Mouse (Mus musculus): ENCODE data around the gene Zmiz1. TPM values are rescaled to one million over a fixed set of nuclear protein-coding genes. Genes with fewer than 3 reads are reported as not detected.
A peak's percentile ranks its signal among the peaks of the same experiment; 100 is the strongest.

Zmiz1 gene
- polyA plus RNA-seq, 1 experiment from 2014 or later: 26.3 TPM

DNA sequence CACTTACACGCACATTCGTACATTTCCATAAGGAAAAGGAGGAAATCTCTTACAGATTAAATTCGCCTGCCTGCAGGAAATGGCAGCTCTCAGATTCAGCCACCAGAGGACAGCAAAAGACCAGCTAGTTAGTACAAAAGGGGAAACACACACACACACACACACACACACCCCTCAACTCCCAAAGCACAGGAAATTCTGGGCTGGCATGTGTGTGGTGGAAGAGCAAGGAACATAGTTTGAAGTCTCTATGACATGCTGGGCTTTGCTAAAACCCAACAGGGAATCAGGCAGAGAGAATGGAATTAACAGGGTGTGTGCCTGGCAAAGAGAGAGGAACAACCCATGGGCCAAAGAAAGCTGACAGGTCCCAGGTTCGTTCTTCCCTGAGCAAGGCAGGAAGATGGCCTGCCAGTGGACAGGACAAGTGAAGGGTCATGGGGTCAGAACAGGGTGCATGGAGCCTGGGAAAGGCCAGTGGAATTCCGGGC lies 248.8 kb downstream of the Zmiz1 start:
- WGBS: 57% methylated on average over 5 of the region's 5 CpGs
- no peak overlapping the region for H3K4me3 ChIP-seq (replicated peaks)
- H3K9ac ChIP-seq: no peak overlapping the region
- peaks cover 34% of the 10 kb centered on the region for H3K4me1 ChIP-seq (replicated peaks)
- ATAC-seq: no peak
- no peaks in the 10 kb centered on the region for H3K27me3 ChIP-seq (replicated peaks)
- H3K9me3 ChIP-seq: no peaks in the 10 kb centered on the region
- peak overlapping the region; percentile 8; the same call in 1 of the 2 replicates for H3K27ac ChIP-seq
- no peaks in the 10 kb centered on the region for H3K36me3 ChIP-seq
- no peak overlapping the region for H3K4me2 ChIP-seq (replicated peaks)

DNA sequence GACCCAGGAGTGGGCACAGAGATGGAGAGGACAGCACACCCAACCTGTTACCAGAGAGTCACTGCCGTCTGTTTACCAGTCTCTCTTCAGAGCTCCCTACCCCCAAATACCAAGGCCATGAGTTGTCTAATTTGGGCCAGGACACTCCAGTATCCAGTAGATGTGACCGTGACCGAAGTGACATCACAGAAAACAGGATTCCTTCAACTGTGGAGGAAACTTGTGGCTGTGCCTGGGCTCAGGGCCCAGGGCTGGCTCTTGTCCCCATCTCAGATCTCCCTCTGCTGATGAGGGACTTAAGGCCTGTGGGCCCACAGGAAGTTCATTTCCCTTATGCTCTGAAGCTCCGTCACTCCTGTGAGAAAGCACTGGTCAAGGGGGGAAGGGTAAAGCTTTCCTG lies 249.5 kb downstream of the Zmiz1 start:
- no peak overlapping the region for H3K9ac ChIP-seq
- no peaks in the 10 kb centered on the region for H3K27me3 ChIP-seq (replicated peaks)

GRCm38 (mm10) chr14:25708917-25709316 lies 249.9 kb downstream of the Zmiz1 start:
- Histone ChIP-seq H3K4me3 (replicated peaks) (no peak overlapping the region), H3K27ac (peak overlapping the region; percentile 8), H3K4me2 (replicated peaks) (no peak overlapping the region), H3K36me3 (no peaks in the 10 kb centered on the region), H3K27me3 (replicated peaks) (no peaks in the 10 kb centered on the region), H3K9me3 (no peaks in the 10 kb centered on the region), H3K9ac (no peak overlapping the region), H3K4me1 (replicated peaks) (peaks cover 34% of the 10 kb centered on the region)
- 87% methylated on average over 2 of the region's 2 CpGs for WGBS
- 0 out of 2 replicates have a peak, but pooled peaks have one; percentile 9 for ATAC-seq

More for the DNA sequence above, 249.5 kb downstream of the Zmiz1 start:
- Histone ChIP-seq H3K36me3 (no peaks in the 10 kb centered on the region), H3K4me1 (replicated peaks) (peaks cover 34% of the 10 kb centered on the region), H3K9me3 (no peaks in the 10 kb centered on the region), H3K27ac (peak overlapping the region; percentile 8), H3K4me3 (replicated peaks) (no peak overlapping the region), H3K4me2 (replicated peaks) (no peak overlapping the region)
- ATAC-seq: no peak
- WGBS: 69% methylated on average over 4 of the region's 4 CpGs

- ATAC-seq: no peak; the same call in 1 of the 2 replicates
- whole genome bisulfite sequencing: 33% methylated on average over 4 of the region's 4 CpGs
- Histone ChIP-seq H3K4me2 (replicated peaks) (no peak overlapping the region), H3K4me3 (replicated peaks) (no peak overlapping the region), H3K36me3 (no peaks in the 10 kb centered on the region), H3K4me1 (replicated peaks) (peaks cover 34% of the 10 kb centered on the region), H3K9me3 (no peaks in the 10 kb centered on the region), H3K27me3 (replicated peaks) (no peaks in the 10 kb centered on the region), H3K27ac (peak overlapping the region; percentile 46), H3K9ac (no peak overlapping the region; the same call in 1 of the 2 replicates)
Observed at GRCm38 (mm10) chr14:25710073-25710472, 251.1 kb downstream of the Zmiz1 start.

- ATAC-seq: 0 out of 2 replicates have a peak, but pooled peaks have one; percentile 7
- Histone ChIP-seq H3K27me3 (replicated peaks) (no peaks in the 10 kb centered on the region), H3K27ac (peak overlapping the region; percentile 46), H3K4me2 (replicated peaks) (peak overlapping the region; percentile 33; the same call in 1 of the 2 replicates), H3K4me1 (replicated peaks) (peaks cover 34% of the 10 kb centered on the region), H3K36me3 (no peaks in the 10 kb centered on the region), H3K9me3 (no peaks in the 10 kb centered on the region), H3K4me3 (replicated peaks) (no peak overlapping the region), H3K9ac (no peak overlapping the region)
- WGBS: 67% methylated on average over 4 of the region's 4 CpGs
Observed at GRCm38 (mm10) chr14:25710681-25711080, 251.7 kb downstream of the Zmiz1 start.

DNA sequence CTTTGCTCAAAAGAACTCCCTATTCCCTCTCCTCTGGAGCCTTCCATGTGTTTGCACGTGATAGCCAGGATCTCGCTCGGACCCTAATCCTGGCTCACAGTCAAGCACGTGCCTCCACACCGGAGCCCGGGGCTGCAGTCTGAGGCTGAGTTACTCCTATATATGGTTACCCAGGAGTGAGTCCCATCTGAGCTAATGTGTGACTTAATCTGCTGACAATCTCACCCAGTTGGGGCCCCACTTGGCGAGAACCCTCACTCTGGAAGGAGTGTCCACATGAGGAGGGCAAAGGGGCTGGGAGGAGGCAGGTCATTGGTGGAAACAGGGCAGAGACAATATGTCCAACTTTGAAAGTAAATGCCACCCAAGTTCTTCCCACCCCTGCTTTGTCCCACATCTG lies 252.2 kb downstream of the Zmiz1 start:
- peak overlapping the region; percentile 46 for H3K27ac ChIP-seq
- H3K4me1 ChIP-seq (replicated peaks): peaks cover 34% of the 10 kb centered on the region
- 22% methylated on average over 7 of the region's 7 CpGs for WGBS
- peak overlapping the region; percentile 33 for H3K4me2 ChIP-seq (replicated peaks)
- peak; percentile 87 for ATAC-seq
- no peak overlapping the region for H3K4me3 ChIP-seq (replicated peaks)
- no peaks in the 10 kb centered on the region for H3K36me3 ChIP-seq
- no peaks in the 10 kb centered on the region for H3K27me3 ChIP-seq (replicated peaks)
- H3K9me3 ChIP-seq: no peaks in the 10 kb centered on the region
- no peak overlapping the region for H3K9ac ChIP-seq

- no peak overlapping the region for H3K9ac ChIP-seq
- H3K9me3 ChIP-seq: no peaks in the 10 kb centered on the region
- no peaks in the 10 kb centered on the region for H3K27me3 ChIP-seq (replicated peaks)
- peak overlapping the region; percentile 46 for H3K27ac ChIP-seq
- H3K4me1 ChIP-seq (replicated peaks): peaks cover 34% of the 10 kb centered on the region
- no peak overlapping the region for H3K4me3 ChIP-seq (replicated peaks)
- peak overlapping the region; percentile 33 for H3K4me2 ChIP-seq (replicated peaks)
- ATAC-seq: peak; percentile 44
- WGBS: 32% methylated on average over 8 of the region's 8 CpGs
- H3K36me3 ChIP-seq: no peaks in the 10 kb centered on the region; the same call in 1 of the 2 replicates
Observed at GRCm38 (mm10) chr14:25711602-25712001, 252.6 kb downstream of the Zmiz1 start.

- Histone ChIP-seq H3K27ac (no peak overlapping the region), H3K9ac (no peak overlapping the region), H3K4me1 (replicated peaks) (peaks cover 42% of the 10 kb centered on the region), H3K4me2 (replicated peaks) (no peak overlapping the region), H3K4me3 (replicated peaks) (no peak overlapping the region), H3K9me3 (no peaks in the 10 kb centered on the region), H3K36me3 (no peaks in the 10 kb centered on the region; the same call in 1 of the 2 replicates), H3K27me3 (replicated peaks) (no peaks in the 10 kb centered on the region)
- ATAC-seq: no peak
- whole genome bisulfite sequencing: 24% methylated on average over 4 of the region's 4 CpGs
Observed at GRCm38 (mm10) chr14:25713443-25713842, 254.5 kb downstream of the Zmiz1 start.

Other genes starting within 250 kb of the Zmiz1 start
- 89.9 and 90.5 TPM in 2 replicates for gene Ppif, start 235.0 kb downstream of the Zmiz1 start, polyA plus RNA-seq (2015; fragmentation: Nextera tagmentation; extraction: Ambion mirVana)